Comparison of ENCODE assay signal across 12 mouse cellular contexts in genomic region chr3:55227214-55227581, GRCm38 (mm10). TPM values are rescaled to one million over a fixed set of nuclear protein-coding genes. Genes with fewer than 3 reads are reported as not detected.
A peak's percentile ranks its signal among the peaks of the same experiment; 100 is the strongest.
DNase-seq lines count a peak whose midpoint lies in the region; ATAC-seq lines count a peak whose summit lies in the region.
"Had no signal": no experiment of that assay in that cellular context is flagged by ENCODE, and none has a peak within 500 bp of the region (broad histone marks: within the 10 kb centered on the region; RNA-seq: fewer than 3 reads in every experiment).

No protein-coding gene starts in this region.

- H3K27ac ChIP-seq in lung, embryonic 15.5 days = no peak overlapping the region
- H3K27ac ChIP-seq in stomach, embryonic 16.5 days (ENCODE audit: low read length) = no peak overlapping the region
- H3K27ac ChIP-seq: liver, embryonic 13.5 days had no signal

- H3K36me3 ChIP-seq in lung, embryonic 15.5 days = no peaks in the 10 kb centered on the region
- no peaks in the 10 kb centered on the region for H3K36me3 ChIP-seq in stomach, embryonic 16.5 days (ENCODE audit: control insufficient read depth, insufficient read depth, low read length)
- H3K36me3 ChIP-seq: liver, embryonic 13.5 days had no signal

- no peaks in the 10 kb centered on the region for H3K27me3 ChIP-seq in lung, embryonic 15.5 days
- H3K27me3 ChIP-seq in stomach, embryonic 16.5 days (ENCODE audit: control insufficient read depth, insufficient read depth, low read length) = no peaks in the 10 kb centered on the region
- H3K27me3 ChIP-seq: CH12.LX; liver, embryonic 13.5 days had no signal

- WGBS in lung, embryonic 15.5 days = 26% methylated on average over 4 of the region's 4 CpGs
- 27% methylated on average over 4 of the region's 4 CpGs for WGBS in stomach, embryonic 16.5 days

- 0 out of 2 replicates have a peak, but pooled peaks cover 6% of the 10 kb centered on the region for H3K4me1 ChIP-seq in lung, embryonic 15.5 days
- no peaks in the 10 kb centered on the region for H3K4me1 ChIP-seq in stomach, embryonic 16.5 days (ENCODE audit: control insufficient read depth, insufficient read depth, low read length)
- H3K4me1 ChIP-seq: liver, embryonic 13.5 days had no signal

- no peak for ATAC-seq in lung, embryonic 15.5 days (ENCODE audit: borderline replicate concordance, extremely low read depth, low FRiP score, low TSS enrichment)
- ATAC-seq in hematopoietic stem cell, adult 5-6 weeks (replicated peaks in 1 of 2; ENCODE audit: insufficient read depth in 1 of 2, low FRiP score in 2 of 2, low TSS enrichment in 1 of 2, low read depth in 1 of 2, poor library complexity in 2 of 2, severe bottlenecking in 2 of 2) = peak; percentile 58 to 64; a peak in 3 of 4 replicates
- 0 out of 2 replicates have a peak, but pooled peaks have one; percentile 29 for ATAC-seq in megakaryocyte progenitor cell, adult 5-6 weeks (replicated peaks; ENCODE audit: poor library complexity)
- 0 out of 2 replicates have a peak, but pooled peaks have one; percentile 25 for ATAC-seq in stomach, embryonic 16.5 days (ENCODE audit: insufficient read depth, low FRiP score)

- H3K9ac ChIP-seq in lung, embryonic 15.5 days = no peak overlapping the region
- H3K9ac ChIP-seq in stomach, embryonic 16.5 days (ENCODE audit: low read length) = no peak overlapping the region
- H3K9ac ChIP-seq: liver, embryonic 13.5 days had no signal

- H3K9me3 ChIP-seq in lung, embryonic 15.5 days = no peaks in the 10 kb centered on the region
- no peaks in the 10 kb centered on the region; the same call in 1 of the 2 replicates for H3K9me3 ChIP-seq in stomach, embryonic 16.5 days (replicated peaks; ENCODE audit: control insufficient read depth, low read length)
- H3K9me3 ChIP-seq: liver, embryonic 13.5 days had no signal

- no peak for DNase-seq in lung, postnatal 14 days
- no peak for DNase-seq in cerebellum, adult 11 months
- no peak for DNase-seq in right cerebral cortex, postnatal 4 days
- DNase-seq: liver, embryonic 13.5 days had no signal

- peak overlapping the region; percentile 10; the same call in 1 of the 2 replicates for H3K4me2 ChIP-seq in lung, embryonic 15.5 days
- H3K4me2 ChIP-seq in stomach, embryonic 16.5 days (ENCODE audit: low read depth, low read length) = no peak overlapping the region
- H3K4me2 ChIP-seq: liver, embryonic 13.5 days had no signal

- H3K4me3 ChIP-seq in lung, embryonic 15.5 days = no peak overlapping the region
- no peak overlapping the region for H3K4me3 ChIP-seq in stomach, embryonic 16.5 days (replicated peaks; ENCODE audit: low read length)
- H3K4me3 ChIP-seq: liver, embryonic 13.5 days had no signal

RNA-seq across cellular contexts. Expression of gene Dclk1, which starts 15.0 kb away (rescaled TPM):
- polyA plus RNA-seq in lung, embryonic 15.5 days (2015; fragmentation: Nextera tagmentation; extraction: Ambion mirVana) = 10.7 and 13.2 TPM in 2 replicates
- total RNA-seq in hematopoietic stem cell, adult 5-6 weeks (2017) = not detected in 2 replicates
- total RNA-seq in megakaryocyte progenitor cell, adult 5-6 weeks (2015) = not detected in 2 replicates
- not detected in 2 replicates for total RNA-seq in megakaryocyte progenitor cell, adult 5-6 weeks (2017)
- polyA plus RNA-seq in stomach, embryonic 16.5 days (2015; fragmentation: Nextera tagmentation; extraction: Ambion mirVana) = 9.8 and 11.8 TPM in 2 replicates
- total RNA-seq: CH12.LX; megakaryocyte-erythroid progenitor cell, adult 5-6 weeks had no signal

RNA-seq across cellular contexts. Expression of gene Sohlh2, which starts 45.4 kb away (rescaled TPM):
- 0.06 and 0.12 TPM in 2 replicates for polyA plus RNA-seq in lung, embryonic 15.5 days (2015; fragmentation: Nextera tagmentation; extraction: Ambion mirVana)
- total RNA-seq in hematopoietic stem cell, adult 5-6 weeks (2017) = not detected in 2 replicates
- not detected in 2 replicates for total RNA-seq in megakaryocyte progenitor cell, adult 5-6 weeks (2015)
- not detected in 2 replicates for total RNA-seq in megakaryocyte progenitor cell, adult 5-6 weeks (2017)
- polyA plus RNA-seq in stomach, embryonic 16.5 days (2015; fragmentation: Nextera tagmentation; extraction: Ambion mirVana) = not detected in 2 replicates
- total RNA-seq: CH12.LX; gastrocnemius, postnatal 25 days; layer of hippocampus, postnatal 14 days; megakaryocyte-erythroid progenitor cell, adult 5-6 weeks had no signal
- polyA plus RNA-seq: liver, embryonic 13.5 days had no signal
